Mouse (Mus musculus) MEL (cell line): ENCODE measurements around the gene Paqr9.

ENCODE experiments used
- BHLHE40 ChIP-seq: IDR thresholded peaks from 2 replicates; pipeline ENCODE4 v1.6.1; 2012; ENCODE audit warnings: low read depth, mild to moderate bottlenecking, inconsistent platforms, low read length, improper control_type of control experiment, borderline replicate concordance
- CTCF ChIP-seq, 3 experiments: IDR thresholded peaks in 2 of 3; conservative IDR thresholded peaks in 1 of 3; 2 replicates each; pipeline ENCODE4 v1.5.1; 2011 to 2012; ENCODE audit warnings: low read length in 3 of 3, low read depth in 2 of 3, mild to moderate bottlenecking in 2 of 3, improper control_type of control experiment in 1 of 3, inconsistent platforms in 1 of 3, mixed read lengths in 1 of 3, moderate library complexity in 1 of 3; ENCODE audit not compliant: control insufficient read depth in 1 of 3, insufficient read depth in 1 of 3, poor library complexity in 1 of 3, severe bottlenecking in 1 of 3
- EP300 ChIP-seq, 2 experiments: IDR thresholded peaks; 2 replicates each; pipeline ENCODE4 v1.6.1; 2011; ENCODE audit warnings: improper control_type of control experiment in 2 of 2, low read length in 2 of 2, low read depth in 1 of 2, mild to moderate bottlenecking in 1 of 2
- GABPA ChIP-seq: IDR thresholded peaks from 2 replicates; pipeline ENCODE4 v1.6.1; 2012; ENCODE audit warnings: low read depth, mild to moderate bottlenecking, inconsistent platforms, low read length, improper control_type of control experiment, moderate library complexity
- GATA1 ChIP-seq: IDR thresholded peaks from 2 replicates; pipeline ENCODE4 v1.6.1; 2011; ENCODE audit warnings: low read depth, low read length, improper control_type of control experiment
- HCFC1 ChIP-seq: IDR thresholded peaks from 2 replicates; pipeline ENCODE4 v1.6.1; 2012; ENCODE audit warnings: low read depth, mild to moderate bottlenecking, inconsistent platforms, low read length, improper control_type of control experiment, moderate library complexity
- MAZ ChIP-seq: IDR thresholded peaks from 2 replicates; pipeline ENCODE4 v1.6.1; 2012; ENCODE audit warnings: low read depth, mild to moderate bottlenecking, inconsistent platforms, low read length, improper control_type of control experiment
- MXI1 ChIP-seq: IDR thresholded peaks from 2 replicates; pipeline ENCODE4 v1.6.1; 2011; ENCODE audit warnings: mild to moderate bottlenecking, low read depth, low read length, improper control_type of control experiment
- MYC ChIP-seq: IDR thresholded peaks from 2 replicates; pipeline ENCODE4 v1.6.1; 2011; ENCODE audit warnings: low read depth, mild to moderate bottlenecking, low read length, improper control_type of control experiment, moderate library complexity
- NRF1 ChIP-seq: IDR thresholded peaks from 2 replicates; pipeline ENCODE4 v1.6.1; 2014; ENCODE audit warnings: low read depth, mild to moderate bottlenecking, inconsistent platforms, low read length, improper control_type of control experiment, moderate library complexity; ENCODE audit not compliant: poor library complexity, insufficient read depth, severe bottlenecking
- POLR2A ChIP-seq, 2 experiments: IDR thresholded peaks; 2 replicates each; pipeline ENCODE4 v1.6.1; 2011 to 2012; ENCODE audit warnings: low read length in 2 of 2, mild to moderate bottlenecking in 2 of 2, control low read depth in 1 of 2, improper control_type of control experiment in 1 of 2, low read depth in 1 of 2, moderate library complexity in 1 of 2; ENCODE audit not compliant: control insufficient read depth in 1 of 2, insufficient read depth in 1 of 2, poor library complexity in 1 of 2
- POLR2AphosphoS5 ChIP-seq: IDR thresholded peaks from 2 replicates; pipeline ENCODE4 v1.6.1; 2012; ENCODE audit warnings: low read depth, borderline replicate concordance, mild to moderate bottlenecking, inconsistent platforms, low read length, moderate library complexity, mixed read lengths
- SIN3A ChIP-seq: IDR thresholded peaks from 2 replicates; pipeline ENCODE4 v1.6.1; 2012; ENCODE audit warnings: low read length, improper control_type of control experiment, inconsistent platforms
- UBTF ChIP-seq: IDR thresholded peaks from 2 replicates; pipeline ENCODE4 v1.6.1; 2012; ENCODE audit warnings: low read depth, mild to moderate bottlenecking, inconsistent platforms, low read length, improper control_type of control experiment, moderate library complexity, borderline replicate concordance; ENCODE audit not compliant: insufficient read depth

GRCm38 (mm10) chr9:95566931-95567330 lies 7.5 kb downstream of the Paqr9 start:
- no peak for TF ChIP-seq MXI1
- no peak for TF ChIP-seq CTCF (IDR thresholded peaks at IDR 0.05 in 2 of 3, conservative IDR thresholded peaks at IDR 0.05 in 1 of 3; ENCODE audit: control insufficient read depth in 1 of 3, insufficient read depth in 1 of 3, low read depth in 2 of 3, low read length in 3 of 3, poor library complexity in 1 of 3, severe bottlenecking in 1 of 3)
- TF ChIP-seq MYC, result no peak
- TF ChIP-seq BHLHE40, result no peak
- no peak for TF ChIP-seq MAZ
- no peak for TF ChIP-seq EP300 (IDR thresholded peaks at IDR 0.05; ENCODE audit: low read depth in 1 of 2, low read length in 2 of 2)
- TF ChIP-seq POLR2A (IDR thresholded peaks at IDR 0.05; ENCODE audit: control insufficient read depth in 1 of 2, insufficient read depth in 1 of 2, low read depth in 1 of 2, low read length in 2 of 2, poor library complexity in 1 of 2), result no peak
- TF ChIP-seq NRF1, result no peak
- TF ChIP-seq GABPA, result no peak
- TF ChIP-seq SIN3A, result no peak
- TF ChIP-seq GATA1, result no peak
- no peak for TF ChIP-seq UBTF
- no peak for TF ChIP-seq POLR2AphosphoS5
- no peak for TF ChIP-seq HCFC1
